Mouse (Mus musculus): Measurements from ENCODE around the gene Mtmr10.

DNA sequence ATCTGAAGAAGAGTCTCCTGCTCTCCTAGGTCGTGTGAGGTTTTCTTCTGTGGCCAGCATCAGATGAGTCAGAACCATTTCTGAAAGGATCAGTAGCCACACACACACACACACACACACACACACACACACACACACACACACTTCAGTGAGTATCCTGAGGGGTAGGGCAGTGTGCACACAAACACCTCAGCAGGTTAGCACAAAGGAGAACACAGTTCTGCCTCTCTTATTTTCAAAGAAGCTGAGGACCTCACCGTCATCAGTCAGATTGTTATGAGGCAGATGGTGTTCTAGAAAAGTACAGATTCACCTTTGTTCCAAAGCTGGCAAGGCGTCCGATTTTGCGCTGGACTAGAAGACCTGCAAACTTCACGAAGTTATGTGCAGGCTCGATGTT lies 22.8 kb downstream of the Mtmr10 start:
- TF ChIP-seq ZNF384 (IDR thresholded peaks at IDR 0.05; ENCODE audit: low read depth, low read length), result no peak
- TF ChIP-seq CHD2 (IDR thresholded peaks at IDR 0.05; ENCODE audit: low read depth, low read length), result no peak
- no peak for TF ChIP-seq ZC3H11A (IDR thresholded peaks at IDR 0.05; ENCODE audit: borderline replicate concordance, low read depth, low read length)
- no peak for TF ChIP-seq HCFC1 (IDR thresholded peaks at IDR 0.05; ENCODE audit: borderline replicate concordance, insufficient read depth, low read length)
- no peak for TF ChIP-seq MAFK (IDR thresholded peaks at IDR 0.05; ENCODE audit: insufficient read depth, low read depth, low read length)

Data from ES-E14 (cell line).